Mouse (Mus musculus) thymus, postnatal 25 days (tissue): Measurements from ENCODE around the gene Adh4.
"Not testable (repeated sequence)": the region's sequence is repeated elsewhere in the genome, so short reads cannot be mapped to it uniquely, and the experiment has no call there.

ENCODE experiments used
- DNase-seq: peaks from one replicate; pipeline ENCODE4 v3.0.0; 2022

Gene Adh4

DNA sequence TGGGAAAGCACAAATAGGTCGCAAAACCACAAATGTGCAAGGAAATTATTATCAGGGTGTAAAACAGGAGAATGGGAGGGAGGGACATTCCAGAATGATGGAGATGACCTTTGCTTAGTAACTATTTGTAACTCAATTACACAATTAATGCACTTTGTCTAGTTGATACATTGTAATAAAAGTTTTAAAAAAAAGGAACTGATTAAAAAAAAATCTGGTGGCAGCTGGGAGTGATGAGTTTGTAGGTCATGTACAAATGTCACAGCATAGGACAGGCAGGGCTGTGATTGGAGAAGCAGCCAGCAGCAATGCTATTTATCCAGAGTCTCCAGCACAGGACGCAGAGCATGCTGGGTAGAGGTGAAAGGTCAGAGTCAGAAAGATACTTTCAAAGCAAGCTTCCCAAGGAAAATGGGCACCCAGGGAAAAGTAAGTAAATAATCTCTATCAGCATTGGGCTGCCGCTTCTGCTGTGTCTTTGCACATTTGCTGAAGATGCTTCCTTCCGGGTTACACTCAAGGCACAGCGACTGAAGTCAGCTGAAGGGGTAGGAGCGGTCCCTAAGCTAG, at the start of gene Adh4:
Adh4 (plus strand) TSS at position 346 of the 570 bp plus-strand sequence.
- no peak for DNase-seq

DNA sequence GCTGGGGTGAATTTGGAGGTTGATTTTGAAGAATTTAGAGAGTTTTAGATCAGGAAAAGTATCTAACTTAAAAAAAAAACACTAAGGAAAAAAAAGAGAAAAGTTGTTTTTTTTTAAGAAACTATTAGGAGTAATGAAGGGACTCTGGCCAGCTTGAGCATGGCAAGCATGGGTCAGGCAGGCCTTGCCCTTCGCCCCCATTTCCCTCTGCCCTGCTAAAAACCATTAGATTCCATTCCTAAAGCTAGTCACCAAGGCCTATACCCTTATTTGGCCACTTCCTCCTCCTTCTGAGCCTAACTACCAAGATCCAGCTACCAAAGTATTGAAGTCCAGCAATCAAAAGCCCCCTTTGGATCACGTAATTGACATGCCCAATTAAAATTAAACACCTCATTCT, 49.1 kb upstream of the Adh4 start:
- DNase-seq, result no peak

DNA sequence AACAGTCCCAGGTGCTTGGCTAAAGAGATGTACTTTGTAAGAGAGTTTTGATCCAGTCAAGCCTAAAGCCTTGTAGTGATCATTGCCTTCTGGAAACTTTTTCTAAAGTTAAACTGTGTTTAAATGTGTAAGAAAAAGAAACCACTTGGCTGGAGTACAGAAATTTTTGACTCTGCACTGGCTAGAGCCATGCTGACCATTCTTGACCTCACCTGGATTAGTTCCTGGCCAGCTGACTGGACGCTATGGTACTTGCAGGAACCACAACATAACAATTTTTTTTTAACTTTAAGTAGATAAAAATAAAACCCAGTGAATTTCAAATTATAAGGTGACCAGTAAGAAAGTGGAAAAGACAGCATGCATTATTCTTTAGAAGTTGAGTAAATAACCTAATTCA, 45.7 kb upstream of the Adh4 start:
- no peak for DNase-seq

GRCm38 (mm10) chr3:138370289-138370688, 45.0 kb upstream of the Adh4 start:
- not testable (repeated sequence) for DNase-seq

- DNase-seq, result no peak
These were observed 41.3 kb upstream of the Adh4 start for GRCm38 (mm10) chr3:138373920-138374319.

- no peak for DNase-seq
These were observed 40.1 kb upstream of the Adh4 start for GRCm38 (mm10) chr3:138375148-138375547.

GRCm38 (mm10) chr3:138381133-138381532, 34.1 kb upstream of the Adh4 start:
- no peak for DNase-seq

DNA sequence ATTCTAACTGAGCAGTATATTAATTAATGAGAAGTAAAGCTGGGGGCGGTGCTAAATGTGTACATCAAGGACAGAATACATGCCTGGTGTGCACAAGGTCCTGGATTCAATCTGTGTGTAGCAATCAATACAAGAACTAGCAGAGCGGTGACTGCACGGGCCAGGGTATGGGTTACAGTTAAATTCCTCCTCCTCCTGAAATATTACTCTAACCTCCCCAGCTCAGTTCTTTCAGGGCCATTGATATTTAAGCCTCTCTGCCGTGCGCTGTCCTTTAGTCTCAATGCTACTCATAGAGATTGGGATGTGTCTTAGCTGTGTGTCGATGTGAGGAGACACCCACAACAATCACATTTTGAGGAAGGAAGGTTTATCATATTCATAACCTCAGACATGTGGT, 28.1 kb upstream of the Adh4 start:
- no peak for DNase-seq

GRCm38 (mm10) chr3:138404872-138405271, 10.4 kb upstream of the Adh4 start:
- DNase-seq, result no peak

DNA sequence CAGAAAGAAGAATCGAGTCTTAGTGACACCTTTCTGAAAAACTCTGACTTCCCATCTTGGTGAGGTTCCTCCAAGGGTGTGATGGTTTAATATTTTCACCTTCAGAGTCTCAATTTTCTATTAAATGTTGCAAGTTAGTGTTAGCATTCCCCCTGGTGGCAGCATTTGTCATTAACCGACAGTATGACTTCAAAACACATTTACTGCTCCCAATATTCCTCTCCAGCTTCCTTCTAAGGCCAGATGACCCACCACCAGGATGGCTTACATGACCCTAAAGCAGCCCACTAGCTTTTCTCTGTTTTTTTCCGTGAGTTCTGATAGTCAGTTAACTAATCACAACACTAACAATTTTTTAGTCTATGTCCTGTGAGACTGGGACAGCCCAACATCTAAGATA, 9.9 kb upstream of the Adh4 start:
- DNase-seq, result no peak

DNA sequence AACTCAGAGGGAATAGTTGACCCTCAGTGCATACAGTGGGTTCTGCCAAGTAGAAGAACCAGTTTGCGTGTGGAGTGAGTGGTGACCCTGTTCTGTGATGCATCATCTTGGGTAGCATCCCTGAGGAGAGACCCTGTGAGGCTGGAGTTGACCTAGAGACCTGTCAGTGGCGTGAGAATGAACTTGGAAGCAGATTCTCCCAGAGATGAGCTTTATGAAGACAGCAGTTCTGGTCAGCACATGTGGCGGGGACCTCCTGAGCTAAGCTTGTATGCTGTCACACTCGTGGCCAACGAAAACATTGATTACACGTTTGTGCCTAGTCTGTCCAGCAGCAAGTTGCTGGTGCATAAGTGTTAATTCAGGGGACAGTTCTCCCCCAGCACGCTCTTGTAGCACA, 9.4 kb upstream of the Adh4 start:
- no peak for DNase-seq

DNA sequence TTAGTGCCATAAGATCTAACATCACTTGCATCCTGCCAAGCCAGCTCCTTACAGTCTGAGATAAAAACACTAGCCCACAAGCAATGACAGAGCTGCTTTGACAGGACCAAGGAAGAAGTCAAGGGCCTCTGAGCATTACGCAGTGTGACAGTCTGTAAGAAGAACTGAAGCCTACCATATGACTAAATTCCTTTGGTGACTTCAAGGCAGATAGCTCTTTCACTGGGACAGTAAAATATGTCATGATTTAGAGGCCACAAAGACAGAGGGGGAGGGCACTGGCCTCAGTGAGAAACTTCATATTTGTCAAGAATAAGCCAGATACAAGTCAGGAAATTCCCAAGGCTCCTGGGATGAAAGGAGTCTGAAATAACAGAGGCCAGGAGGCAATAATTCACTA, 7.3 kb upstream of the Adh4 start:
- no peak for DNase-seq

DNA sequence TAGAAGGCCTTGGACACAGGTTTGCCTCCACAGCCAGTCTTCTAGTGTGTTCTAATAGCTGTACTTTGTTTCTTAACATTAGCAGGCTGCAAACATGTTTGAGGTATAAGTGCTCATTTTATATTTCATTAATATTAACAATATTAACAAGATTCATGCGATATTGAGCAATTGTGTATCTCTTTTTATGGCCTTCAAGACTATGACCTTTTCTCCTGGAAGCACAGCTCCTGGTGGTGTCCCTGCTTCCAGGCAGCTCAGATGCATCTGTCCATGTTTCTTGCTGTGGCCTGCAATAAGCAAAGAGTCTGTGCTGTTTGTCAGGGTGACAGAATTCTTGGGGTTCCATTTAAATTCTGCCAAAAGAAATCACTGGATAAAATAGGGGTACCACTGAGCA, 5.7 kb upstream of the Adh4 start:
- DNase-seq, result no peak

DNA sequence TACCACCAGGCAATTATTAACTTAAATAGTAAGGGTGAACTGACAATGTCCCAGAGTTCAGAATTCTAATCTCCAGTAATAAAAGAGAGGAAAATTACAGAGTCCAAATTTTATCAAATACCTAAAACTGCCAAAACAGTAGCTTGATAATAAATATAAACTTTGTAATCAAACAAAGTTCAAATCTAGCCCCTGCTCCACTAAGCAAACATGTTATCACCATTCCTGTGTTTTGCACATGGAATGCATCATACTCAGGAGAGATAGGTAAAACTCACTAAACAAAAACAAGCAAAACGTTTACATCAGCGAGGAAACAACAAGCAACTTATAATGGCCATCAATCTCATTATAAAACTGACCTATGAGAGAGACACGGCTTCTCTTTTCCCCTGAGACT, 5.1 kb upstream of the Adh4 start:
- no peak for DNase-seq

- DNase-seq, result no peak
These were observed 4.1 kb downstream of the Adh4 start for GRCm38 (mm10) chr3:138419369-138419768.

- no peak for DNase-seq
These were observed 5.1 kb downstream of the Adh4 start for GRCm38 (mm10) chr3:138420385-138420784.

GRCm38 (mm10) chr3:138423664-138424063, 8.4 kb downstream of the Adh4 start:
- DNase-seq, result no peak

DNA sequence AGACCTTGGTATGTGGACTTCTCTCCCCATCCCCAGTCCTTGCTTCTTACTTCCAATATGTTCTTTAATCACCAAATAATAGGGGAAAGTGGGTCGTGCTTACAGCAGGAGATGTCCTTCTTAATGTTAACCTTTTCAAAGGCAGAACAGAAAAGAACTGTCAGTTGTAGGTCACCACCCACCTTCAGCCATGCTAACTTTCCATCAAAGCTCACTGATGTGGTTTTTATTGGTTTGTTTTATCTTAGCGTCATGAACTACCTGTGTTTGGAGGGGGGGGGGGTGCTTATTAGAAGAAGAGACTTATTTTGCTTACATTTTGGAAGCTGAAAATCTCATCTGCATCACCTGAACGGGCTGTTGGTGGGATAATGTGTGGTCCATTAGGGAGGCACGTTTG, 9.0 kb downstream of the Adh4 start:
- no peak for DNase-seq

GRCm38 (mm10) chr3:138430360-138430976, 15.2 kb downstream of the Adh4 start:
- DNase-seq, result no peak

DNA sequence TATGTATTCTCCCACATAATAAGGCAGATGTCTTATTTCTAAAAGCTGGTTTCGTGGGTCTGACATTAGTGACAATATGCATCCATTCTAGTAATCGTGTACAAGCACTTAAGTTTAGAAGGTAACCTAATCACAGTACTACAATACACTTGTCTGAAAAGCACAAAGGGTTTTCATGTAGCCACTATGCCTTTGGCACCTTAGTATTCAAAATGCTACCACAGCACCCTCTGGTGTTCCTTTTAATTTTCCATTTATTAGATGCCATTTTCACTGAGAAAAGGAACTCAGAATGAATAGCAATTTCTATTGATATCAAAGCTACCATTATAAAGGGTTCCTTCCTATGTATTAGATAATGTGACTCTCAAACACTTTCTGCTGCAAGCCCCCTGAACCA, 16.6 kb downstream of the Adh4 start:
- DNase-seq, result no peak

GRCm38 (mm10) chr3:138438716-138439115, 23.4 kb downstream of the Adh4 start:
- DNase-seq, result no peak

GRCm38 (mm10) chr3:138442203-138442602, 26.9 kb downstream of the Adh4 start:
- DNase-seq, result no peak

GRCm38 (mm10) chr3:138442612-138443464, 27.6 kb downstream of the Adh4 start, which contains the start of gene Adh5:
Adh5 (plus strand) TSS chr3:138443093.
- peak; percentile 94 for DNase-seq

GRCm38 (mm10) chr3:138443465-138443771, 28.2 kb downstream of the Adh4 start:
- DNase-seq, result no peak
